Mouse (Mus musculus) stomach, embryonic 16.5 days (tissue): ENCODE results near the gene Rpl10a. TPM values are rescaled to one million over a fixed set of nuclear protein-coding genes. Genes with fewer than 3 reads are reported as not detected.
A peak's percentile ranks its signal among the peaks of the same experiment; 100 is the strongest.

Experiments used
- ATAC-seq: fragments of 200-750 bp; cut with Nextera tagmentation; 2 replicates; pipeline ENCODE4 v1.8.0; 2017; ENCODE audit warnings: moderate number of reproducible peaks, moderate TSS enrichment; ENCODE audit not compliant: insufficient read depth, low FRiP score
- H3K27ac ChIP-seq: fragments of 300-500 bp; sonication (generic); 2 replicates; pipeline ENCODE4 v1.5.1; 2014; ENCODE audit warnings: low read length
- H3K27me3 ChIP-seq: fragments of 300-500 bp; sonication (generic); 2 replicates; pipeline ENCODE4 v1.6.1; 2014; ENCODE audit warnings: low read length, control low read depth, mixed read lengths; ENCODE audit not compliant: control insufficient read depth, insufficient read depth
- H3K36me3 ChIP-seq: fragments of 300-500 bp; sonication (generic); 2 replicates; pipeline ENCODE4 v1.6.1; 2014; ENCODE audit warnings: low read length; ENCODE audit not compliant: control insufficient read depth, insufficient read depth
- H3K4me1 ChIP-seq: fragments of 300-500 bp; sonication (generic); 2 replicates; pipeline ENCODE4 v1.6.1; 2014; ENCODE audit warnings: low read length, control low read depth, mixed read lengths; ENCODE audit not compliant: control insufficient read depth, insufficient read depth
- H3K4me2 ChIP-seq: fragments of 300-500 bp; sonication (generic); 2 replicates; pipeline ENCODE4 v1.6.1; 2014; ENCODE audit warnings: low read depth, low read length, mixed read lengths
- H3K4me3 ChIP-seq: fragments of 300-500 bp; sonication (generic); replicated peaks from 2 replicates; pipeline ENCODE4 v1.5.1; 2014; ENCODE audit warnings: mild to moderate bottlenecking, low read length
- H3K9ac ChIP-seq: fragments of 300-500 bp; sonication (generic); 2 replicates; pipeline ENCODE4 v1.6.1; 2014; ENCODE audit warnings: low read length
- H3K9me3 ChIP-seq: fragments of 300-500 bp; sonication (generic); replicated peaks from 2 replicates; pipeline ENCODE4 v1.6.1; 2016; ENCODE audit warnings: low read length, control low read depth; ENCODE audit not compliant: control insufficient read depth
- WGBS: fragments of 180-500 bp; shearing (Covaris S2); extraction: QIAGEN DNeasy Blood & Tissue Kit; methylation state at CpG from one replicate; pipeline ENCODE4 v1.1.7; 2014; 5-methylcytosine and 5-hydroxymethylcytosine counted together
- polyA plus RNA-seq: library from polyadenylated mRNA; unstranded; fragments of >200 nt; fragmentation: Nextera tagmentation; extraction: Ambion mirVana; gene quantifications from 2 replicates; pipeline ENCODE4 v1.2.1, GENCODE M21; 2015

Rpl10a gene
- polyA plus RNA-seq, 1 experiment from 2014 or later: 564 TPM

DNA sequence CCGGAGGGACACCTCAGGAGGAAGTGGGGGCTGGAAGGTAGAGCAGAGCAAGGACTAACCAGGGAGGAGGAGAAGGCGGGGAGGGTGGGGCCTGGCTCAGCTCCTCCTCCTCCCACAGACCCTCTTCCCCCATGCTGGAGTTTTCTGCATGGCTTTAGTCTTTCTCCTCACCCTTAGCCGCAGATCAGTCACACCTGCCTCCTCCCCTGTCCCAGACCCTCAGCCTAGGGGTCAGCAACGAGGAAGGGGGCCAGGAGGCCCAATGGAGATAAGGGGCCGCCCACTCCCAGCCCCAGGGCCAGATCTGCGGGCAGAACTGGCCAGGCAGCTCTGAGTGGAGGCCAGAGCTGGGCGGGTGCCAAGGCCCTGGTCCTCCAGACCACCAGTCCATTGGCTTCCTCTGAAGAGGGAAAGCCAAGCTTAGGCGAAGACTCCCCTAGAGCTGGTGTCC is 17.0 kb downstream of the Rpl10a start:
- Histone ChIP-seq H3K4me3 (peak overlapping the region; percentile 34), H3K9ac (peak overlapping the region; percentile 71), H3K4me2 (peak overlapping the region; percentile 60), H3K9me3 (no peaks in the 10 kb centered on the region), H3K36me3 (no peaks in the 10 kb centered on the region), H3K27ac (peak overlapping the region; percentile 99), H3K27me3 (no peaks in the 10 kb centered on the region), H3K4me1 (peaks cover 82% of the 10 kb centered on the region)
- 4% methylated on average over 8 of the region's 8 CpGs for WGBS
- ATAC-seq: peak; percentile 24; the same call in 1 of the 2 replicates

DNA sequence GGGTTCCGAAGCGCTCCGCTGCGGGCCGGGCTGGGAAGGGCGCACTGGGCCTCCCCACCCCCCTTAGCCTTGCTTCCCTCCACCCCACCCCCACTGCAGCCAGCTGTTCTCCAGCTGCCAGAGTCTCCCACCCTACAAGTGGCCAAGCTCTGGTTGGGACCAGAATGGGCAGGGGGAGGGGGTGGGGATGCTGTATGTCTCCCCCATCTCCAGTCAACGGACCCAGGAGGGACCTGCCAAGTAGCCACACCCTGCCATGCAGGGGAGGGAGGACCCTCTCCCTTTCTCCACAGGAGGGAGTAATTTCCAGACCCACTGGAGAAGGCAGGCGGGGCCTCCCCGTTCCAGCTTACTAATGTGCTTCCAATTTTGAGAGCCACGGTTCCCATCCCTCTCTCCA is 17.6 kb downstream of the Rpl10a start:
- Histone ChIP-seq H3K27me3 (no peaks in the 10 kb centered on the region), H3K4me2 (peak overlapping the region; percentile 60), H3K9ac (peak overlapping the region; percentile 71), H3K4me3 (peak overlapping the region; percentile 34), H3K27ac (peak overlapping the region; percentile 99), H3K4me1 (peaks cover 76% of the 10 kb centered on the region), H3K9me3 (no peaks in the 10 kb centered on the region), H3K36me3 (no peaks in the 10 kb centered on the region)
- peak; percentile 27 for ATAC-seq
- WGBS: 5% methylated on average over 10 of the region's 10 CpGs

DNA sequence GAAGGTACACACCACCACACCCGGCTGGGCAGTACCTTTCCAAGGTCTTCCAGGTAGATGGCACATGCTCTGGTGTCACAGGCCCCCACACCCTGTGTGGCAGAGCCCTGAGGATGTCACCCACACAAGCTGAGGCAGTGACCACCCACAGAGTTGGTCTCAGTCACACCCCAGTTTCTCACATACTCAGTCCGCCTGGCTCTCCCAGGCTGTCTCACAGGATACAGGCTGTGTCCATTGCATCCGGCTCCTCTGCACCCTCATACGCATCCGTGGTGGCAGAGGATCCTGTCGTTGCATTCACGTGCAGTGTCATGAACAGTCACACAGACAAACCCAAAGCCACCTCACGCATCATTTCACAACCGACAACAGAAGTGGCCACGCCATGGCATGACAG is 19.1 kb downstream of the Rpl10a start:
- Histone ChIP-seq H3K4me1 (peaks cover 71% of the 10 kb centered on the region), H3K27ac (peak overlapping the region; percentile 61; the same call in 1 of the 2 replicates), H3K9me3 (no peaks in the 10 kb centered on the region), H3K9ac (peak overlapping the region; percentile 28; the same call in 1 of the 2 replicates), H3K27me3 (no peaks in the 10 kb centered on the region), H3K4me3 (0 out of 2 replicates have a peak overlapping the region, but pooled peaks have one; percentile 4), H3K4me2 (peak overlapping the region; percentile 70; the same call in 1 of the 2 replicates), H3K36me3 (no peaks in the 10 kb centered on the region)
- 69% methylated on average over 10 of the region's 10 CpGs for WGBS
- no peak for ATAC-seq

DNA sequence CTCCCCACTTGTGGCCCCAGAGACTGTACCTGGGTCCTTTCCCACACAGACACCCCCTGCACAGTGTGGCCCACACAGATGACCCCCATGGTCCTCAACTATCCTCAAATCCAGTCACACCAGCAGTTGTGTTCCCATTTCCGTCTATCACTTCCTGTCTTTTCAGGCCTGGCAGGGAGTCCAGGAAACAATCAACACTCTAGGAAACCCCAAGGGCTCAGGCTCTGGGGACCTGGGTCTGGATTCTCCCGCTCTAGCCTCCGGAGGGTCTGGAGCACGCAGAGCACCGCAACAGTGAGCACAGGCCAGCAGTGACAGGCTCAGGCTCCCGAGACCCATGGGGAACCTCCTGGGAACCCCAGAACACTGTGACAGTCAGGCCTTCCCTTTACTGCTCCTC is 19.9 kb downstream of the Rpl10a start:
- H3K9me3 ChIP-seq: no peaks in the 10 kb centered on the region
- WGBS: 38% methylated on average over 6 of the region's 6 CpGs
- no peaks in the 10 kb centered on the region for H3K27me3 ChIP-seq
- ATAC-seq: no peak
- H3K9ac ChIP-seq: peak overlapping the region; percentile 91
- peak overlapping the region; percentile 70 for H3K4me2 ChIP-seq
- no peaks in the 10 kb centered on the region for H3K36me3 ChIP-seq
- H3K27ac ChIP-seq: peak overlapping the region; percentile 99
- peaks cover 67% of the 10 kb centered on the region for H3K4me1 ChIP-seq
- H3K4me3 ChIP-seq: peak overlapping the region; percentile 89

DNA sequence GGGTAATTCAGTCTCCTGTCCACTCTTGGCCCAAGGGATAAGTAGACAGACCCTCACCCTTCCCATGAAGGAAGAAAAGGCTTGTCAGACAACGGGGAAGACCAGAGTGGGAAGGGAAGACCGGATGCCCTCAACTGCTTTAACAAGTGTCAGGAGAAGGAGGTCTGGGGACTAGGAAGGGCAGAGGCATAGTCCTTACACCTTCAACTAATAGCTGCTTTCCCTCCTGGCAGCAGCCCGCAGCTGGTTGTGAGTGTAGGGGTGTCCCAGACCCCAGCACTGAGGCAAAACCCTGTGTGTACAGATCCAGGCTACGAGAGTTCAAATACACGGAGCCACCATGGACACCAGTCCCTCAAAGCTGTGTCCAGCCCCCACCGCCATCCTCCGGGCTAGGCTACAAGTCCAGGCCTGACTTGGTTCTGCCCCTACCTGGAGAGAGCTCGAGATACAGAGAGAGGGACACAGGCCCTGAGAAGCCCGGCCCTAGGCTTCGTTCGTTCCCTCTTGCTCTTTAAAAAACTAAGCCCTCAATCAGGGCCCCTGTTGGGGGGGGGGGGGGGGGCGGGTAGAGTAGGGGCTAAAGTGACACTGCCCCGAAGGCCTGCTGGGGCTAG is 21.1 kb downstream of the Rpl10a start:
- Histone ChIP-seq H3K27me3 (no peaks in the 10 kb centered on the region), H3K4me1 (peaks cover 56% of the 10 kb centered on the region)

DNA sequence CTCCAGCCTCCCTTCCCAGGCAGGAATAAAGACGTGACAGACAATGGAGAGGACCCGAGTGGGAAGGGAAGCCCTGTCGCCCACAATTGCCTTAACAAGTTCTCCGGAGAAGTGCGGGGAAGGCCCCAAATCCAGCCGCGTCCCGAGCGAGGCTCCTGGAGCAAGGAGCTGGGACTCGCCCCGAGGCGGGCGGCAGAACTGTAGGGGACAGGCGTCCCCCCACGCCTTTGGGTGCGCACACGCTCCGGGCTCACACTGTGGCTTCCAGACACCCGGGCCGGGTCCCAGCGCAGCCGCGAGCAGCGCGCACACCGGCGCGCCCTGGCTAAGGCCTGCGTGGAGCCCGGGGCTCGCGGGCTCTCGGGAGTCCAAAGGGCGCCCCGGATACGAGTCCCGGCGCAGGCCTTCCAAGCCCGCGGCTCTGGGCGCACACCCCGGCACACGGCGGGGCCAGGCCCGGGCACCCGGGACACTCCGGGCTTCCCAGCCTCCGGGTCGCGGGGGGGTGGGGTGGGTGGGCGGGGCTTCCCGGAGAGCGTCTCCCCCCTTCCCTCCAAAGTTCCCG is 21.7 kb downstream of the Rpl10a start:
- peak; percentile 27 for ATAC-seq
- Histone ChIP-seq H3K9ac (peak overlapping the region; percentile 91), H3K4me3 (peak overlapping the region; percentile 89), H3K9me3 (no peaks in the 10 kb centered on the region), H3K27ac (peak overlapping the region; percentile 99), H3K4me2 (peak overlapping the region; percentile 70), H3K27me3 (no peaks in the 10 kb centered on the region), H3K36me3 (no peaks in the 10 kb centered on the region), H3K4me1 (peaks cover 50% of the 10 kb centered on the region)
- under 1% methylated on average over 52 of the region's 54 CpGs for WGBS

More for the DNA sequence above, 21.1 kb downstream of the Rpl10a start:
- peak overlapping the region; percentile 70 for H3K4me2 ChIP-seq
- H3K27ac ChIP-seq: peak overlapping the region; percentile 99
- H3K9me3 ChIP-seq: no peaks in the 10 kb centered on the region
- no peaks in the 10 kb centered on the region for H3K36me3 ChIP-seq
- peak overlapping the region; percentile 89 for H3K4me3 ChIP-seq
- WGBS: 9% methylated on average over 13 of the region's 13 CpGs
- H3K9ac ChIP-seq: peak overlapping the region; percentile 91
- no peak for ATAC-seq

DNA sequence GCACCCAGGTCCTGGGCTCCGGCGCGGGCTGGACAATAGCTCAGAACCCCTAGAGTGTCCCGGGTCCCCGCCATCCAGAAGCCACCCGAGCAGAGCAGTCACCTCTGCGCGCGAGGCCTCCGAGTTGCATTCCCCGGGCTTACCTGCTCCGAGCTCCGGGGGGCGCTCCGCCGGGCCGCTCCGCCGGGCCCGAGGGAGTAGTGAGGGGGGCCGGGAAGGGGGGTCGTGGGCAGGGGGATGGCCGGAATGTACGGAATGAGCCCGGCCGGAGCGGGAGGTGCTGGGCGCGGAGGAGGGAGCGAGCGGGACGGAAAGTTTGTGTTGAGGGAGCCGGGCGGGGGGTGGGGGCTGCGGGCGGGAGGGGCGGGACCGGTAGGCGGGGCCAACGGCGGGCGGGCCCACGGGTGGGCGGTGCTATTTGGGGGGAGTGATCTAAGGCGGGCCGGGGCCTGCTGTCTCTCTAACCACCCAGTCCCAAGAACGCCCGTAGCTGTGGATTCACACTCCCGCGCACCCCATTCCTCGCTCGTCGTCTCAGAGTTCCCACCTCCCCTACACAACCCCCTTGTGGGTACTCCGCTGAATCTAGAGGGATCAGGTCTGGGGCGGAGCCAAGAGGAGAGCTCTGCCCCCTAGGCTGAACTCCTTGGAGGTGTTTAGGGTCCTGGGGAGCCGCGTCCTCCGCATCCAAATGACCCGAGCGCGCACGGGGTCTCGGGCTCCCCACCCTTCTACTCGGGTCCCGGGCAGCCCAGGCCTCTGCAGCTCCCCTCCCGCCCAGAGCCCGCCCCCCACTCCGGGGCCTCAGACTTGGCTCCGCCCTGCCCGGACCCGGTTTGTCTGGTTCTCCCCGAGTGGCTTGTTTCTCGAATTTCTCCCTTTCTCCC is 22.4 kb downstream of the Rpl10a start, which contains the start of gene Tead3:
Gene Tead3 (minus strand): TSS at position 352 of the 887 bp plus-strand sequence.
- H3K4me1 ChIP-seq: peaks cover 42% of the 10 kb centered on the region

DNA sequence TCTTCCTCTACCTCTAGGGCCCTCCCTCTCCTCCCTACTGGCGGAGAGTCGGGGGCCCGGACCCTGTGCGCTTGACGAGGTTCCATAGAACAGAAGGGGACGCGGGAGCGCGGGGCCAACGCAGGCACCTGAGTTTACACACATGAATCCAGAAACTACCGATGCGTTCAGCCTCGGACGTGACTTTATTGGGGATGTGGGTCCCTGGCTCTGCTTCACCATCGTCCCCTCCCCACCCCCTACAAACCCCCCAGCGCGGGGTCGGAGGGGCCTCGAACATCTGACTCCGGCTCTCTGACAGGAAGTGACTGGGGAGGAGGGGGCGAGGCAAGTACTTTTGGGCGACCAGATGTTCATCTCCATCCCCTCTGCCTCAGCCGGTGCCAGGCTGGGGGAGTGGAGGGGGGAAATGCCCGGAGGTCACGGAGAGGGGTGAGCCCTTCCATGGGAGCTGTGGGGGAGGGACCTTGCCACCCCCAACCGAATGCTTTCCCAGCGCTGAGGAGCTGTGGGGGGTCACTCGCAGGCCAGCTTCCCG is 23.2 kb downstream of the Rpl10a start:
- Histone ChIP-seq H3K9me3 (no peaks in the 10 kb centered on the region), H3K36me3 (no peaks in the 10 kb centered on the region), H3K4me1 (peaks cover 35% of the 10 kb centered on the region), H3K27me3 (no peaks in the 10 kb centered on the region), H3K4me2 (peak overlapping the region; percentile 70), H3K9ac (peak overlapping the region; percentile 91), H3K4me3 (peak overlapping the region; percentile 89), H3K27ac (peak overlapping the region; percentile 100)
- 1% methylated on average over 28 of the region's 29 CpGs for whole genome bisulfite sequencing
- ATAC-seq: no peak

More for the DNA sequence above, 22.4 kb downstream of the Rpl10a start, which contains the start of gene Tead3:
- H3K36me3 ChIP-seq: no peaks in the 10 kb centered on the region
- H3K27me3 ChIP-seq: no peaks in the 10 kb centered on the region
- under 1% methylated on average over 62 of the region's 73 CpGs for WGBS
- H3K9me3 ChIP-seq: no peaks in the 10 kb centered on the region
- H3K27ac ChIP-seq: peak within 1 kb of the TSS; percentile 100
- H3K9ac ChIP-seq: peak within 1 kb of the TSS; percentile 91
- peak within 1 kb of the TSS; percentile 70 for H3K4me2 ChIP-seq
- ATAC-seq: peak; percentile 92
- H3K4me3 ChIP-seq: peak within 1 kb of the TSS; percentile 89
